Mouse (Mus musculus) ES-E14 (cell line): ENCODE data around the gene Sbsn. TPM values are rescaled to one million over a fixed set of nuclear protein-coding genes. Genes with fewer than 3 reads are reported as not detected.

Experiments
- DNase-seq: peaks from one replicate; pipeline ENCODE4 v3.0.0-alpha.2; 2013; ENCODE audit warnings: low read depth, low spot score
- H3K27ac ChIP-seq: 2 replicates; pipeline ENCODE4 v1.5.1; 2012; ENCODE audit warnings: low read depth, mild to moderate bottlenecking, low read length, moderate library complexity, mixed read lengths; ENCODE audit not compliant: poor library complexity, insufficient read depth, severe bottlenecking
- H3K36me3 ChIP-seq: 2 replicates; pipeline ENCODE4 v1.6.1; 2012; ENCODE audit warnings: mild to moderate bottlenecking, low read length, moderate library complexity, mixed read lengths; ENCODE audit not compliant: control insufficient read depth, poor library complexity, insufficient read depth, severe bottlenecking
- H3K4me1 ChIP-seq, 2 experiments: fragments of 150-350 bp in 1 of 2; sonication (generic) in 1 of 2; 2 replicates each; pipeline ENCODE4 v1.6.1; 2012; ENCODE audit warnings: low read length in 2 of 2, mild to moderate bottlenecking in 1 of 2, mixed read lengths in 1 of 2; ENCODE audit not compliant: control insufficient read depth in 2 of 2, insufficient read depth in 2 of 2, poor library complexity in 1 of 2
- H3K4me3 ChIP-seq, 2 experiments: fragments of 150-350 bp in 1 of 2; sonication (generic) in 1 of 2; 2 replicates each; pipeline ENCODE4 v1.5.1; 2012; ENCODE audit warnings: low read length in 2 of 2, low read depth in 1 of 2, mild to moderate bottlenecking in 1 of 2, mixed read lengths in 1 of 2; ENCODE audit not compliant: insufficient read depth in 1 of 2, poor library complexity in 1 of 2, severe bottlenecking in 1 of 2
- H3K9ac ChIP-seq: 2 replicates; pipeline ENCODE4 v1.6.1; 2012; ENCODE audit warnings: low read depth, mild to moderate bottlenecking, low read length, mixed read lengths; ENCODE audit not compliant: poor library complexity, insufficient read depth, severe bottlenecking
- H3K9me3 ChIP-seq: fragments of 150-350 bp; sonication (generic); 2 replicates; pipeline ENCODE4 v1.6.1; 2012; ENCODE audit warnings: low read depth, mild to moderate bottlenecking, low read length; ENCODE audit not compliant: control insufficient read depth, insufficient read depth
- CHD2 ChIP-seq: IDR thresholded peaks from 2 replicates; pipeline ENCODE4 v1.6.1; 2014; ENCODE audit warnings: mild to moderate bottlenecking, low read depth, low read length, inconsistent platforms
- HCFC1 ChIP-seq: IDR thresholded peaks from 2 replicates; pipeline ENCODE4 v1.6.1; 2012; ENCODE audit warnings: low read length, inconsistent platforms, borderline replicate concordance; ENCODE audit not compliant: insufficient read depth
- MAFK ChIP-seq: IDR thresholded peaks from 2 replicates; pipeline ENCODE4 v1.6.1; 2014; ENCODE audit warnings: mild to moderate bottlenecking, low read depth, low read length, inconsistent platforms; ENCODE audit not compliant: insufficient read depth
- ZC3H11A ChIP-seq: IDR thresholded peaks from 2 replicates; pipeline ENCODE4 v1.6.1; 2012; ENCODE audit warnings: low read depth, mild to moderate bottlenecking, inconsistent platforms, low read length, borderline replicate concordance
- ZNF384 ChIP-seq: IDR thresholded peaks from 2 replicates; pipeline ENCODE4 v1.6.1; 2012; ENCODE audit warnings: low read depth, low read length, inconsistent platforms
- in situ Hi-C, 2 experiments: fragments of 600-800 bp; cut with MboI; formaldehyde crosslinking; loops; one replicate each; pipeline ENCODE4 v1.15.1; 2025; ENCODE audit warnings: low sequenced_read_pairs in 2 of 2, inconsistent platforms in 1 of 2; ENCODE audit not compliant: unreplicated experiment in 2 of 2
- total RNA-seq: library from RNA; depleted of rRNA; stranded (reverse); fragments of 300-350 nt; gene quantifications from 2 replicates; pipeline ENCODE4 v1.2.3, GENCODE M21; 2012

The Sbsn gene
- total RNA-seq, 1 experiment, result 20.8 TPM

DNA sequence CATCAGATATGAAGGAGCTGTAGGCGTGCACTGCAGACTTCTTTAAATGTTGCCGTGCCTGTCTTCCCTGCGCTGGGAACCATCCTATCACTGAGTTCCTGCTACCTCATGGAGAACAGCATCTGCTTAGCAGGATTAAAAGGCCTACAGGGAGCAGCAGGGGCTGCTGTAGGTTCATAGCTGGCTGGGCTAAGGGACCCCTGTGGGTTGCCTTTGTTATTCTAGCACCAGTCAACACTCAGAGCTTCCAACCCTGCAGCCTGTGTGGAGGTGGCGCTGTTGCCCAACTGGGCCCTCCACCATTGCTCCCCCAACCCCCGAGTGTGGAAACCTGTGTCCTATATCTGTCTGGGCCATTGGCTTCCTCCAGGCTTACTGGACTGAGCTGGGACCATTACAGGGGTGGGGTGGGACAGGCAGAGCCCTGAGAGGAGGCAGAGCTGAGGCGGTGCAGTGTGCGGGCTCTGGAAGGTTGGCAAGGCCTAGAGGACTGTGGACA lies 25.9 kb downstream of the Sbsn start:
- peaks cover 0 to 14% of the 10 kb centered on the region in 2 experiments; a peak in 2 of 4 replicates for H3K4me1 ChIP-seq
- H3K36me3 ChIP-seq, result no peaks in the 10 kb centered on the region
- H3K27ac ChIP-seq, result no peak overlapping the region
- in situ Hi-C loops, result no loop called here
- H3K9me3 ChIP-seq, result no peaks in the 10 kb centered on the region
- no peak overlapping the region for H3K4me3 ChIP-seq
- DNase-seq, result no peak
- no peak overlapping the region for H3K9ac ChIP-seq
- TF ChIP-seq MAFK, result no peak
- no peak for TF ChIP-seq HCFC1
- no peak for TF ChIP-seq ZNF384
- no peak for TF ChIP-seq ZC3H11A
- no peak for TF ChIP-seq CHD2

- DNase-seq, result no peak
- Histone ChIP-seq H3K4me3 (no peak overlapping the region), H3K9ac (no peak overlapping the region), H3K36me3 (no peaks in the 10 kb centered on the region), H3K4me1 (peaks cover 0 to 14% of the 10 kb centered on the region in 2 experiments; a peak in 2 of 4 replicates), H3K9me3 (no peaks in the 10 kb centered on the region), H3K27ac (no peak overlapping the region)
- in situ Hi-C loops, result no loop called here
- TF ChIP-seq MAFK (no peak), HCFC1 (no peak), ZC3H11A (no peak), CHD2 (no peak), ZNF384 (no peak)
These were observed 26.6 kb downstream of the Sbsn start for GRCm38 (mm10) chr7:30777911-30778310.

- in situ Hi-C loops, result no loop called here
These were observed 30.5 kb downstream of the Sbsn start for GRCm38 (mm10) chr7:30781792-30782191.

GRCm38 (mm10) chr7:30782658-30783057 lies 31.4 kb downstream of the Sbsn start:
- Histone ChIP-seq H3K27ac (no peak overlapping the region), H3K9ac (no peak overlapping the region), H3K9me3 (no peaks in the 10 kb centered on the region), H3K36me3 (no peaks in the 10 kb centered on the region), H3K4me3 (no peak overlapping the region), H3K4me1 (peaks cover 0 to 13% of the 10 kb centered on the region in 2 experiments; a peak in 2 of 4 replicates)
- no peak for DNase-seq
- in situ Hi-C loops, result no loop called here
- TF ChIP-seq ZNF384, result no peak
- TF ChIP-seq HCFC1, result no peak
- no peak for TF ChIP-seq CHD2
- no peak for TF ChIP-seq ZC3H11A
- no peak for TF ChIP-seq MAFK

More at GRCm38 (mm10) chr7:30781792-30782191, 30.5 kb downstream of the Sbsn start:
- DNase-seq, result no peak
- Histone ChIP-seq H3K9ac (no peak overlapping the region), H3K36me3 (no peaks in the 10 kb centered on the region), H3K4me3 (no peak overlapping the region), H3K9me3 (no peaks in the 10 kb centered on the region), H3K4me1 (peaks cover 0 to 21% of the 10 kb centered on the region in 2 experiments; a peak in 2 of 4 replicates), H3K27ac (no peak overlapping the region)
- no peak for TF ChIP-seq CHD2
- TF ChIP-seq ZC3H11A, result no peak
- no peak for TF ChIP-seq ZNF384
- no peak for TF ChIP-seq HCFC1
- no peak for TF ChIP-seq MAFK

DNA sequence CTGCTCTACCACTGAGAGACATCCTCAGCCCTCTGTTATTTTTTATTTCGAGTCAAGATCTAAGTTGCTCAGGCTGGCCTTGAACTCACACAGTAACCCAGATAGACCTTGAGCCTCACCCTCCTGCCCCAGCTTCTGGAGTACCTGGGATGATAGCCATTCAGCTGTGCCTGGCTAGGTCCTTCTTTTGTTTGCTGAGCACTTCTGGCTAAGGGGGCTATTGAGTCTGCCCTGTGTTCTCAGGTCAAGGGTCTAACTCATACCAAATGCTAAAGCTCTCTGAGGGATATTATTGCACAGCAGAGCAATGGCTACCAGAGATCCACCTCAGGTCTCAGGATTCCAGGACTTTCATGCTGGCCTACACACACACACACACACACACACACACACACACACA lies 33.9 kb downstream of the Sbsn start:
- no peaks in the 10 kb centered on the region for H3K9me3 ChIP-seq
- H3K4me3 ChIP-seq, result no peak overlapping the region
- peaks cover 0 to 18% of the 10 kb centered on the region in 2 experiments; a peak in 2 of 4 replicates for H3K4me1 ChIP-seq
- no peak overlapping the region for H3K9ac ChIP-seq
- H3K27ac ChIP-seq, result no peak overlapping the region
- TF ChIP-seq ZNF384 (no peak), ZC3H11A (no peak), HCFC1 (no peak), MAFK (no peak)
- in situ Hi-C loops, result no loop called here
- no peaks in the 10 kb centered on the region for H3K36me3 ChIP-seq
- DNase-seq, result no peak
